Mouse (Mus musculus) c-Kit-positive CD71-positive TER-119-negative erythroid progenitor cells, embryonic 14.5 days (primary cell): ENCODE data around the gene Impg2.
A peak's percentile ranks its signal among the peaks of the same experiment; 100 is the strongest.

Experiments used
- DNase-seq: peaks from one replicate; pipeline ENCODE4 v3.0.0-alpha.2; 2013; ENCODE audit warnings: low read depth

The Impg2 gene

DNA sequence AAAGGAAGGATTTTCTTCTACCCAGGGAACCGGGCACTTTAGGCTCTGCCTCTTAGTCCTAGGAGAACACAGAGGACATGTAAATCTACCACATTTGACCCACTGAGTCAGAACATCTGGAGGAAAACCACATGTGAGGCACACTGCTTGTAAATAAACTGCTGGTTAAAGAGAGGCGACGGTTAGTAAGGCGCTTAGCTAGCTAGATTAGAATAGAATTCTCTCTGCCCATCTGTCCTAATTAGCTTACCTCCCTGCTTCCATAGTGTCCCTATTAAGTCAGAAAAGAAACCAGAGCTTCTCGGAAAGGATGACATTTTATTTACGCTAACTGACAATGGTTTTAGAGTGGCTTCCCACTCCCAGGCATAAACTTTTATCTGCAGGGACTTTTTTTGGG is at the start of gene Impg2:
Gene Impg2 (plus strand): TSS at position 263 of the 400 bp plus-strand sequence.
- DNase-seq: no peak

DNA sequence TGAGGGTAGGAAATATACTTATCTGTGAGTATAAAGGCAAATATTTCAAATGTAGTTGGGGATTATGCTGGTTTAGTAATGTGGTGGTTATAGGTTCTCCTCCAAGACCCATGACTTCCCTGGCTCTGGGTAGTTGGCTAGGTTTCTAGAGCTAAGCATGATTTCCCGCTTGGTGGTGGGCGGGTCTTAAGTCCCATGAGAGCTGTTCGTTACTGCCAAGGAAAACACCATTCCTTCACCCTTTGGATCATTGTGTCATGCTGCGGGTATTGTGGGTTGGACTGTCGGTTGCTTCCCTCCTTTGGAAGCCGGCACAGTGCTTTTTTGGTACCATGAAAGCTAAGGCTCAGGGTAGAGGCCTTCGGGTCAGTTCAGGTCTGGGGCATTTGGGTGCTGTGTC is 40.6 kb upstream of the Impg2 start:
- DNase-seq: no peak

DNA sequence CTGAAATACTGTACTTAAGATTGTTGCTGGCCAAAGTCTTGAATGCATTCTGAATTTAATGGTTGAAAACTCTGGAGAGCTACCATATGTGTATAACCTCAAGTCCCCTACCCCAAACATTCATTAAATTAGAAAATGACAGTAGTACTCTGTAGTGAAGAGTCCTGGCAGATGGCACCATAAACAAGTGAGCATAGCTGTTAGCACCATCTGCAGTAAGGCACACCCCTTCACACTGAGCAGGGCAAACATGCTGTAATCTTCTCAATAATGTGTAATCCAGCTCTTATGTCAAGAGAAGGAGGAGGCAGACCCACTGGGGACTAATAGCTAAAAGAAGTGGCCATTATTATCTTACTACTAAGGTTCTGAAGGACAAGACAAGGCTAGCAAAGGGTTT is 33.9 kb upstream of the Impg2 start:
- DNase-seq: no peak

DNA sequence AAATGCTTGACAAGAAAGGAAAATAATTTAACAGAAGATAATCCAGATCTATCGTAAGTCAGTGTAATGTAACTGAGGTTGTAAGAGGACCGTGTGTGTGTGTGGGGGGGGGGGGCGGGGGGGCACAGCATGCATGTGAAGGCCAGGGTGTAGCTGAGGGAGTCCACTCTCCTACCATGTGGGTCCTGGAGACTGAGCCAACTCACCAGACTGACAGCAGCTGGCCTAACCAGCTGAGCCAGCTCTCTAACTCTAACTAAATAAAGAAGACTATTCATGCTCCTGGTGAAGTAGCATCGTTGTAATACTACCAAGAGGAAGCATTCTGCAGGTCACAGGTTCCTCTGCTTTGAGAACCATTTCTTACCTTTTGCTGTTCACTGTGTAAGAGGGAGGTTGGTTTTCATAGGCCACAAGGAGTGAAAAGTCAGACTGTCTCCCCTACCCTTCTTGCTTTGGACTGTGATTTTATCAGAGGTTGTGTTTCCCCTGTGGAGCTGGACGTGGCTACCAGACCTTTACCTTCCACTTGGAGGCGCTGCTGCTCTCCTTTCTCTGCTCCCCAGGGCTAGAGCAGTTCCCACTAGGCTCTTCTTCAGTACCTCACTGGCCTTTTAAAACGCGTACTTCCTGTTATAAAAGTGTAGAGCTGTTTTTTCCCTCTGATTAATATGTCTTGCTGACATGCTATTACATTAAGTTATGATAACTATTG is 28.1 kb upstream of the Impg2 start:
- peak; percentile 4 for DNase-seq

DNA sequence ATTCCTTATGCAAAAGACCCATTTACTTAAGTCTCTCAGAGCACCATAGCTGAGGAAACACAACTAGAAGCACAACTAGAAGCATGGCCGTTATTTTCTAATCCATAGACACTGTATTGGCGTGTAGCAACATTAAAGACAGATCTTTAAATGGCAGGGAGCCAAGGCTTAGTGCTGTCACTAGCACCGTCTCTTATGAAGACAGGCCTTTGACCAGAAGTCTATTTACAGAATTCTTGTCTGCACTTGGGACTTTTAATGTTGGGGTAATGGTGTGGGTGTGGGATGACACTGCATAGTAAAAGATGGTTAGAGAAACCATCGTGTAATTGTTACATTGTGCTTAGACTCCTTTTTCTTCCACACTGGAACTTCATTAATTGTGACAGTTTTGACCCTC is 17.2 kb upstream of the Impg2 start:
- no peak for DNase-seq

DNA sequence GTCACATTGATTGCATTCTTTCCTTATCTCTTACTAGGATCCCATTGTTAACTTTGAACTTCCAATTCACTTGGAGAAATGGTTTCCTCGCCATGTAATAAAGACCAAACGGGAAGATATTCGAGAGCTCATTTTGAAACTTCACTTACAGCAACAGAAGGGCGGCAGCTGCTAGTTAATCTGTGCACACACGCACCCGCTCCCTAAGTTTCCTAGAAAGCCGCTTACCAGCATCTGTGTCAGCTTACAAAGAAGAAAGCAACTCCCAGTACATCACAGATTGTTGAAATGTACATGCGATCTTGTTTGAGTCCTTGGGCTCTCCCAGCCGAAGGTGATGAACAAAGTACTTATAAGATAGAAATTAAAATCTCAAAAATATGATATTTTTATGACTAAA is 15.9 kb upstream of the Impg2 start:
- DNase-seq: no peak

DNA sequence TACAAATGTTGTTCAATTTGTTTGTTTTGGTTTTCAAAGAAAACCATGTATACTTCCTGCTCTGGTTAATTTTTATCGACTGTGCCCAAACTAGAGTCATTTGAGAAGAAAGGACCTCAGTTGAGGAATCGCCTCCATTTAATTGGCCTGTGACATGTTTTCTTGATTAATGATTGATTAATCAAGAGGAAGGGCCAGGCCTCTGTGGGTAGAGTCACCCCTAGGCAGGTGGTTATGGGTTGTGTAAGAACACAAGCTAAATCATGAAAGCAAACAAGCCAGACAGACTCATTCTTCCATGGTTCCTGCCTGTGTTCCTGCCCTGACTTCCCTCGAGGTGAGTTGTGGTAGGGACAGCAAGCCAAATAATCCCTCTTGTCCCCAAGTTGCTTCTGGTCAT is 8.6 kb downstream of the Impg2 start:
- DNase-seq: no peak

DNA sequence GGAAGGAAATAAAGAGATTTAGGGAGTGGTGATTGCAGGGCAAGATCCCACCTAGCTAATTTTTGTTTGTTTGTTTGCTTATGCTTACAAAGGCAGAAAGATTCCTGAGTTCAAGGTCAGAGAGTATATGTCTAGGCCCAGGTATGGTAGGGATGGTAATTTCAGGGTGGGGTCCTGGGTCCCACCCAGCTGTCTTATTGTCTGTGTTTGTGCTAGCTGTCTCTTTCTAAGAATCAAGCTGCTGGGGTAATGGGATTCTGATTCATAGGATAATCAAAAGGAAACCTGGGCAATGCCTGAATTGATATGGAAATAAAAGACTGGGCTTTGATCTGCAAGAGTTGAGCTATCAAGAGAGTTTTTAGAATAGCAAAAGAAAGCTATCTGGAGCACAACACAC is 23.6 kb downstream of the Impg2 start:
- DNase-seq: no peak

DNA sequence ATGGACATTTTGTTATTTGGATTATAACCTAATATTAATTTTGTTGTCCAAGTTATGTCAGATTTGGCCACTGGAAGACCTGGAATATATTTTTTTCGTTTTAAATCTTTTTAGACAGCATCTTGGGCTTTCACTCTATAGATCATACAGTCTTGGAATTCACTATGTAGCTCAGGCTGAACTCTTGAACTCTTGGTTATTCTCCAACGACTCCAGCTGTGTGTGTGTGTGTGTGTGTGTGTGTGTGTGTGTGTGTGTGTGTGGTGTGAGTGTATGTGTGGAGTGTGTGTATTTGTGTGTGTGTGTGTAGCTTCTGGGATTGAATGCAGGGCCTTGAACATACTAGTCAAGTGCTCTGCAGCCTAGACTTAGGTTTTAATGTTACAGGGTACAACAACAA is 25.3 kb downstream of the Impg2 start:
- no peak for DNase-seq

DNA sequence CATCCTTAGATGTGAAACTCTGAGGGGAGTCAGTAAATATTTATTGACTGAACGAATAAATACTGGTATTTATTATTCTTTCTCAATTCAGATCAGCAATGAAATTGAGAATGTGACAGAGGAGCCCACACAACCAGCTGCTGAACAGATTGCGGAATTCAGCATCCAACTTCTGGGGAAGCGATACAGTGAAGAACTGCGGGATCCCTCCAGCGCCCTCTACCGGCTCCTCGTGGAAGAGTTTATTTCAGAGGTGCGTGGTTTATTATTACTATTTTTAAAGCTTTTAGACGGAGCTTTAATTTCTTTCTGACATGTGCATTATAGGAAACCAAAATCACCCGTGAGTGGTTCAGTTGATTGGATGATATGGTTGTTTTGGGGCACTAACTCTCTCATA is 27.2 kb downstream of the Impg2 start:
- peak; percentile 1 for DNase-seq

DNA sequence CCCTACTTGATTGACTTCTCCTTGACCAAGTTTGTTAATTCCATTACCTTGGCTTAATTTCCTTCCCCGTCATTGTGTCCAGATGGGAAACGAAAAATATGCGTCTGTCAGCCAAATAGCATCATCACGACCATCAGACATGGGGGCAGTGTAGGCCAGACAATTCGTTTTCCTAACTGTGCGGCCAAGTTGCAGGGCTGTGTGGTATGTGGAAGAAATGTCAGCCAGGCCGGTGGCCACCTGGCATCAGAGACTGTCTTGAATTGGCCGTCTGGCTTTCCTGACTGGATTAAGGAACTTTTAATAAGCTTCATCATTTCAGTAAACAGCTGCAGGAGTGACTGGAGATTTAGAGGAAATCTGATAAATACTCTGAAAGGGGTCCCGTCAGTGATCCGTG is 28.6 kb downstream of the Impg2 start:
- DNase-seq: no peak

DNA sequence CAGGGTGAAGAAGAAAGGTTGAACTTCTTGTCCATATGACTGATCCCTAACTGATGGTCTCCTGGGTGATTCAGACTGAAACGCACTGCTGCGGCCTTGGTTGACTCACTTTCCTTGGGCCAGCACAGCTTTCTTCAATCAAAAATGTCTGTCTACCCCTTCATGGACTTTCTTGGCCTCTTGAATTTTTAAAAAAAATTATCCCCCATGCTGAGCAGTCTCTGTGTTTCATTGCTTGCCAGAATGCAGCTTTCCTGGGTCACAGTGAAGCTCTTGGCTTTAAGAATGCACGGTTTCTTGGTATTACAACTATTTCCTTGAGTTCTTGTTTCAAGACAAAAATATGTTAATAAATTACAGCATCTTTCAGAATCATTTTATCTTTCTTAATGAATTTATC is 41.9 kb downstream of the Impg2 start:
- DNase-seq: no peak

DNA sequence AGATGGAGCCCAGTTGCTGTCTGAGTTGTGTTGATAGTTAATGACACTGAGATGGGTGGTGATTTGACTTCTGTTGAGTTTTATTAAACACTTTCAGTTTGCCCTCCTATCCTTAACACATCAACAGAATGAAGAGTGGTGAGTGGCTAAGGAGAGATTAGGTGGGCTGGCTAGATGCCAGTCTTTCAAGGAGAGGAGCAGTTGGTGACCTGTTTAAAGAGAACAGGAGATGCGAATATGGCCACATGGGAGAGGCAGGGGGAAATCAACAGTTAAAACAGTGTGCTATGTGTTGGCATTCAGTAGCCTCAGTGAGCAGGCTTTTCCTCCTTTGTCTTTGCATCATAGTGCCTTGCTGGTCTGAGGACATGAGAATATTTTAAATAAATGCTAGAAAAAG is 69.8 kb downstream of the Impg2 start:
- no peak for DNase-seq

DNA sequence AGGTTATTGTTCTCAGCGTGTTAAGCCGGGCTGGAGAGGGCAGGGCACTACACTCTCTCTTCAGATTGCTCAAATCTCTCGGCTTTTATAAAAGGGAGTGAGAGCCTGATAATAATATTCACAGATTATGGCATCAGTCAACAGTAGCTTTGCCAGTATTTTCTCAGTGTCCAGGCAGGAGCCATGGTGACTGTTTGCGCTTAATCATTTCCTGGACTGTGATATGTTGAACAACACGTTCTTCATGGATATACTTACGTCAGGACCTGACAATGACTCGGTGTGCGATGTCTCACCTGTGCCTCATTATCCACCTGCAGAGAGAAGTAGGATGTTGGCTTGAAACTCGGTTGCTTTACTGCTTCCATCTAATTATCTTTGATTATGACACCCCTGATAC is 74.9 kb downstream of the Impg2 start:
- no peak for DNase-seq

DNA sequence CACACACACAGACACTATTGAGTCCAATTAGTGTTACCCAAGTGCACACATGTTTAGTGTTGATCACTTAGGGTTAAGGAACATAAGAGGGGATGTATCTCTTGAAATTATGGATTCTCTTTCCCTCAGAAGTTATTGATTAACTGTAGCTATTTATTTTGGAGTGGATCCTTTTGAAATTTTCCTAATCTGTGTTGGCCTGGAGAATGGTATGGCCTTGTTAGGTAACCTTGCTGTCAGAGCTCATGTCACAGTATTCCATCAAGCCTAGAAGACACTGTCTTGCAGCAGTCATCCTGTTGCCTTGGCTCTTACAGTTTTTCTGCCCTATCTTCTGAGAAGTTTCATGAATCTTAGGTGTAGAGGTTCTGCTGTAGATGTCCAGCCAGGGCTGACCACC is 75.6 kb downstream of the Impg2 start:
- no peak for DNase-seq

DNA sequence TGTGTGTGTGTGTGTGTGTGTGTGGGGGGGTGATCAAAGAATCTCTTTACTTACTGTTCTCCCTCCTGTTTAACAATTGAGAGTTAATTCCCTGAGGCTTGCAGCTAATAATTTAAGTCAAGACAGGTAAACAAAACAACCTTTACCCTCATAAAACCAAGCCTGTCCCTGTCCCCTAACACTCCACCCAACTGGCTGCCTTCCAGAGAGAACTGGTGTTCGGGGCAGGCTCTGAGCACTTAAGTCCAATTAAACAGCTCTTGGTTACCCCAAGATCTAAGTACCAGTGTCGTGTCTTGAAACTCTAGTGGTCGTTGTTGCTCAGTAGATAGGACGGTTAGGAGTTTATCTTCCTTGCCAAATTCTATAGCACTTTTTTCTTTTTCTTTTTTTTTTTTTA is 77.2 kb downstream of the Impg2 start:
- DNase-seq: no peak

DNA sequence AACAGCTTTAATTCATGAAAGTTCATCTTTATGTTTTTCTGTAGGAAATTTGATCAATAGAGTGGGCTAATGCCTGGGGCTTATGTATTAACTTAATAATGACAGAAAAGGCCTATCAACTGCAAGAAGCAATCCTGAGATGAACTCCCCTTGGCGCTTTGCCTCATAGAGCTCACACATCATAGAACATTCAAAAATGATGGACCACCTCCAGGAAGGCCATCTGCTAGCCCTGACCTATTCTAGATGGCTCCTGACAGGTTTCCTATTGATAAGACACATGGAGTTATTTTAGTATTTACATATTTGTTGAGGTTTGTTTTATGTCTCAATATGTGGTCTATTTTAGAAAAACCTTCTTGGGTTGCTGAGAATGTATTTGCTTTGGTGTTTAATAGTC is 79.2 kb downstream of the Impg2 start:
- no peak for DNase-seq

DNA sequence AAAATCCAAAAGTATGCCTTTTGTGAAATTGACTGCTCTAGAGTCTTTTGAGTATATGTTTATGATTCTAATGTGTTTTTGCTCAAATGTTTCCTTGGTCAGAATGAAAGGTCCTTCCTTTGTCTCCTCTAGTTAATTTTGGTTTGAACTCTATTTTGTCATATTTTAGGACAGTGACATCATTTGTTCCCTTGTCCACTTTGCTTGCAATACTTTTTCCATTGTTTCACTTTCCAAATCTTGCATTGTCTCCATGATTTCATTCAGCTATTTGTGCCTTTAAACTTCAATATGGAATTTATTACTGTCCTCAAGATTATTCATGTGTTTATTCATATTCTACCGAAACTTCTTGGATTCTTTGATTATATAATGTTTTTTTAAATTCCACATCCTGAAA is 79.8 kb downstream of the Impg2 start:
- no peak for DNase-seq

DNA sequence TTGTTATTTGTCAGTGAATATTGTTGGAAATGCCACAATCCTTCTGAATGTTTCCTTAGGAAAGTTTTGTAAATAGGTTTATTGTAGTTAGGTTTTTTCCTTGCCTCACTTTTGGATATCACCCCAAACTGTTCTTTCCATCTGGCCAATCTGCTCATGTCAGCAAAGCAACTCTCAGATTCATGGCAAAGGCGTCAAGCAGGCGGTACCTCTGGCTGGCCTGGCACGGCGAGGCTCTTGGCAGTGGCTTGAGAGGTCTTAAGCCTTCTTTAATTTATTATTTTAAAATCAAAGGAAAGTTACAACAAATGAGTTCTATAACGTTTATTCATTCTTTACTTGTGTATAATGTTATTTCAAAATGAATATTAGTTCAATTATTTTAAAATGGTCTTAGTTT is 82.0 kb downstream of the Impg2 start:
- DNase-seq: no peak

DNA sequence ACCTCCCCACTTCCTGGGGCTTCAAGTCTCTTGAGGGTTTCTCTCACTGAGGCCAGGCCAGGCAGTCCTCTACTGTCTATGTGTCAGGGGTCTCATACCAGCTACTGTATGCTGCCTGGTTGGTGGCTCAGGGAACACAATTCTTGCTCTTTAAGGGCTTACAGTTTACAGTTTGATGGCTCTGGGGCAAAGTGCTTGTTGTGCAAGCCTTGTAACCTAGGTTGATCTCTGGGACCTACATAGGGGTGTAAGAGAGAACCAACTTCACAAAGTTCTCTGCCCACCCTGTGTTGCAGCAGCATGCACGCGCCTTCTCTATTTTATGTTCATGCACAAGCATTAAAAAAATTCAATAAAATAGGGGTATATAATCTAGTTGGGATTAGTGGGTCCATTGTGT is 82.9 kb downstream of the Impg2 start:
- DNase-seq: no peak

DNA sequence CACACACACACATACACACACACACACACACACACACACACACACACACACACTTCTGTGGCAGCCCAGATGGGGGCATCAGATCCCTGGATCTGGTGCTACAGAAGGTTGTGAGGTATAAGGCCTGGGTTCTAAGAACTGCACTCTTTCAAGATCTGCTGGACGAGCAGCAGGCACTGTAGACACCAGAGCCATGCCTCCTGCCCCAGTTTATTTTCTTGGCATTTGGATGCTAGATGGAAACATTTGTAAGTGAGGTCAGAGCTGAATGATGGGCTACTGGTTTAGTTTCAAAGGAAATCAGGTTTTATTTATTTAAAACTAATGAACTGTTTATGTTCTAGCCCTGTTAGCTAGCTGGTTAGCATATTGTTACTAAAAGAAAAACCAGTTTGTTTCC is 90.8 kb downstream of the Impg2 start:
- no peak for DNase-seq

DNA sequence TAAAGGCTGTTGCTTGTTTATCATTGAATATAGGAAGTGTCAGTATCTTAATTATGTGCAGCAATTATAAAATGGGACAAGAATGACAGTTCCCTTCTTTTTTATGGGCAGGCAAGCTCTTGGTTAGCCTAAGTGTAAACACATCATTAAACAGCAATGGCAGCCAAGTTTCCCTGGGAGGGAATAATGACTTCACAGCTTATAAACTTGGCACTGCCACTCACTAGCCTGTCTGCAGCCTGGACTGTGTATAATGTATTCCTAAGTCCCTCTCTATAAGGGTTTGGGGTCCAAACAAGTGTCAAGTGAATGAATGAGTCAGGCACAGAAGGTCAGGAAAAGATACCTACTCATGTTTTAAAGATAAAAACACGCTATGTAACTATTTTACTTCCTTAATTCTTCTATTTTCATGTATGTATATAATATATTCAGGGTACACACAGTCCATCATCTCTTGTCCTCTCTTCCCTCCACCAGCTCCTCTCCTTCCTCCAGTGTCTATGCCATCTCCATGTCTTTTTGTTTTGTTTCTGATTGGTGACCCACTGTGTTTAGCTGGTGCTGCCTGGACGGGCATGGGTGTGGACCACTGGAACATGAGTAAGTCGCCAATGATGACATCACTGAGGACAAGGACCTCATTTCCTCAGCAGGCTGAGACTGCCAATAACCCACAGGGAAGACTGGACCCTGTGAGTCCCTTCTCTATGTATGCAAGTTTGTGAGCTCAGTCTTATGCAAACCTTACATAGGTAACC is 92.0 kb downstream of the Impg2 start:
- DNase-seq: no peak

DNA sequence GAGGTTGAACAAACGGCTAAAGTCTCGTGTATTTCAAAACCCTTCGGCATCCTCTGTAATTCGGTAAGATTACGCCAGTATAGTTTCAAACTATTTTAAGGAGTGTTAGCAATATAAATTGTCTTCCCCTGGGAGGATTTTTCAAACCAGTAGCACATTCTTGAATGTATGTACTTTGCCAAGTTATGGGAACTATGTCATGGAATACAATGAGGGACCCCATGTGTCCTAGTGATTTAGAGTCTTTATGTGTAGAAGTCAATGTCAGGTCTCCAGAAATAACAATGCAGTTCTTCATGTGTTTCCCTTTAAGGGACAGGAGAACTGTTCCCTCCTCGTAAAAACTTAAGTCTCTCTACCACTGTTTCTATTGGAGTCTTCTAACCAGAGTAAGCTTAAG is 94.1 kb downstream of the Impg2 start:
- no peak for DNase-seq

DNA sequence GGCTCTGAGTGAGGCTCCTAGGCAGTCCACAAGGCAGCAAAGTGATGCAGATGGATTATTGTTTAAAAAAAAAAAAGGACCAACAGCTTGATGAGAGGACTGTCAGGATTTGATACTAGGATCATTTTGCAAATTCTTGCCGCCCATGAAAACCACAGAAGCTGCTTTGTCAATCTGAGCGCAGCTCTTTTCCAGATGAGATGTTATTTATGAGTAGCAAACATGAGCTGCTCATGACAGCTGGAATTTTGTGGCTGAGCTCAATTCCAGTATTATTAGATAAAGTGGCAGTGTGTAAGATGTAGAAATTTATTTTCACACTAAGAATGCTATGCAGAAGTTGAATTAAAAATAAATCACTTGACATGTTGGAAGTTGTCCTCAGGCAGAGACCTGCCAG is 94.7 kb downstream of the Impg2 start:
- no peak for DNase-seq
